Mouse (Mus musculus): ENCODE results near the gene Fiz1.

GRCm38 (mm10) chr7:4976832-4977231 lies 37.7 kb downstream of the Fiz1 start:
- TF ChIP-seq CTCF (IDR thresholded peaks at IDR 0.05; ENCODE audit: control insufficient read depth, insufficient read depth, insufficient replicate concordance, low read depth, low read length) (no peak; the same call in 1 of the 2 replicates), POLR2A (IDR thresholded peaks at IDR 0.05; ENCODE audit: control insufficient read depth, low read depth, low read length) (no peak)
